Mouse (Mus musculus) spleen, postnatal 10 days (tissue): ENCODE measurements around the gene Snw1.
A peak's percentile ranks its signal among the peaks of the same experiment; 100 is the strongest.

ENCODE experiments used
- DNase-seq, 2 experiments: peaks; one replicate each; pipeline ENCODE4 v3.0.0; 2021 to 2022; ENCODE audit warnings: low spot score in 2 of 2

The Snw1 gene

GRCm38 (mm10) chr12:87421708-87422507, 50.2 kb downstream of the Snw1 start:
- DNase-seq = peak in 1 of 2 experiments; percentile 34

GRCm38 (mm10) chr12:87419974-87420485, 52.0 kb downstream of the Snw1 start:
- DNase-seq = no peak

- no peak for DNase-seq
Observed at GRCm38 (mm10) chr12:87418921-87419320, 53.2 kb downstream of the Snw1 start.

- DNase-seq = peak; percentile 17 to 64
Observed at GRCm38 (mm10) chr12:87416690-87417089, 55.4 kb downstream of the Snw1 start.

- DNase-seq = no peak
Observed at GRCm38 (mm10) chr12:87415358-87415757, 56.7 kb downstream of the Snw1 start.

- DNase-seq = peak; percentile 54 to 79
Observed at GRCm38 (mm10) chr12:87413179-87413790, 58.8 kb downstream of the Snw1 start.

- DNase-seq = no peak
Observed at GRCm38 (mm10) chr12:87410999-87411398, 61.1 kb downstream of the Snw1 start.

- no peak for DNase-seq
Observed at GRCm38 (mm10) chr12:87409123-87409522, 63.0 kb downstream of the Snw1 start.

- no peak for DNase-seq
Observed at GRCm38 (mm10) chr12:87407869-87408605, 64.0 kb downstream of the Snw1 start.

- DNase-seq = no peak
Observed at GRCm38 (mm10) chr12:87405721-87406120, 66.4 kb downstream of the Snw1 start.

- DNase-seq = no peak
Observed at GRCm38 (mm10) chr12:87405165-87405564, 66.9 kb downstream of the Snw1 start.

GRCm38 (mm10) chr12:87401883-87402282, 70.2 kb downstream of the Snw1 start:
- DNase-seq = no peak

GRCm38 (mm10) chr12:87399119-87399819, 72.8 kb downstream of the Snw1 start:
- DNase-seq = no peak
